Mouse (Mus musculus) intestine, embryonic 15.5 days (tissue): Measurements from ENCODE around the gene Gbe1. TPM values are rescaled to one million over a fixed set of nuclear protein-coding genes. Genes with fewer than 3 reads are reported as not detected.

Experiments
- ATAC-seq: fragments of 200-750 bp; cut with Nextera tagmentation; 2 replicates; pipeline ENCODE4 v1.8.0; 2017; ENCODE audit warnings: moderate TSS enrichment, moderate library complexity
- H3K27ac ChIP-seq: fragments of 300-500 bp; sonication (generic); 2 replicates; pipeline ENCODE4 v1.5.1; 2015; ENCODE audit warnings: mild to moderate bottlenecking, inconsistent platforms
- H3K27me3 ChIP-seq: fragments of 300-500 bp; sonication (generic); replicated peaks from 2 replicates; pipeline ENCODE4 v1.6.1; 2015; ENCODE audit warnings: inconsistent platforms
- H3K36me3 ChIP-seq: fragments of 300-500 bp; sonication (generic); 2 replicates; pipeline ENCODE4 v1.6.1; 2015; ENCODE audit warnings: inconsistent platforms
- H3K4me1 ChIP-seq: fragments of 300-500 bp; sonication (generic); replicated peaks from 2 replicates; pipeline ENCODE4 v1.6.1; 2015; ENCODE audit warnings: inconsistent platforms
- H3K4me2 ChIP-seq: fragments of 300-500 bp; sonication (generic); replicated peaks from 2 replicates; pipeline ENCODE4 v1.6.1; 2015; ENCODE audit warnings: mild to moderate bottlenecking, inconsistent platforms
- H3K4me3 ChIP-seq: fragments of 300-500 bp; sonication (generic); replicated peaks from 2 replicates; pipeline ENCODE4 v1.5.1; 2015; ENCODE audit warnings: inconsistent platforms
- H3K9ac ChIP-seq: fragments of 300-500 bp; sonication (generic); 2 replicates; pipeline ENCODE4 v1.6.1; 2015; ENCODE audit warnings: inconsistent platforms
- H3K9me3 ChIP-seq: fragments of 300-500 bp; sonication (generic); 2 replicates; pipeline ENCODE4 v1.6.1; 2016; ENCODE audit warnings: inconsistent platforms
- WGBS: fragments of 180-500 bp; shearing (Covaris S2); methylation state at CpG from one replicate; pipeline ENCODE4 v1.1.7; 2015; 5-methylcytosine and 5-hydroxymethylcytosine counted together
- polyA plus RNA-seq: library from polyadenylated mRNA; unstranded; fragments of >200 nt; fragmentation: Nextera tagmentation; extraction: Ambion mirVana; gene quantifications from 2 replicates; pipeline ENCODE4 v1.2.1, GENCODE M21; 2015

Gene Gbe1
- polyA plus RNA-seq, 1 experiment from 2014 or later = 23.3 TPM

DNA sequence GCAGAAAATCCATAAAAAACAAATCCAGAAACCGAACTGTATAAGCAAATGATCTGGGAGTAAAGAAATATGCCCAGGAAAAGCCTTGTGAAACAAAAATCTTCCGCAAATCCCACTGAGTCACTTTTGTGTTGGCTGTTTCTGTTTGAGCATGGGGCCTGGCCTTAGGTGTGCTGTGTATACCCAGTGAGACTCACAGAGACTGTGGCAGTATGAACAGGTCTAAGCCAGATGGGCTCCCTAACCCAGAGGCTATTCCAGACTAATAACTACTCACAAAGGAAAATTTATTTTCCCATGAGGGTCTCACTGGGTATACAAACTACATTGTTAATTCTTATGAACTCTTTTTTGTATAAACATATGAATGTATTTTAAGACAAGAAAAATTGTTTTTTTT is 67.3 kb downstream of the Gbe1 start:
- Histone ChIP-seq H3K4me3 (no peak overlapping the region), H3K27me3 (no peaks in the 10 kb centered on the region), H3K4me2 (no peak overlapping the region), H3K9me3 (no peaks in the 10 kb centered on the region), H3K4me1 (no peaks in the 10 kb centered on the region), H3K27ac (no peak overlapping the region), H3K36me3 (no peaks in the 10 kb centered on the region), H3K9ac (no peak overlapping the region)
- no peak for ATAC-seq
- 96% methylated on average over 2 of the region's 2 CpGs for WGBS

GRCm38 (mm10) chr16:70385494-70385893 is 71.7 kb downstream of the Gbe1 start:
- no peaks in the 10 kb centered on the region for H3K4me1 ChIP-seq
- no peak overlapping the region for H3K4me3 ChIP-seq
- WGBS = 87% methylated on average over 1 of the region's 1 CpGs
- H3K9ac ChIP-seq = no peak overlapping the region
- H3K4me2 ChIP-seq = no peak overlapping the region
- H3K9me3 ChIP-seq = no peaks in the 10 kb centered on the region
- H3K36me3 ChIP-seq = no peaks in the 10 kb centered on the region
- H3K27me3 ChIP-seq = no peaks in the 10 kb centered on the region
- ATAC-seq = no peak
- H3K27ac ChIP-seq = no peak overlapping the region

DNA sequence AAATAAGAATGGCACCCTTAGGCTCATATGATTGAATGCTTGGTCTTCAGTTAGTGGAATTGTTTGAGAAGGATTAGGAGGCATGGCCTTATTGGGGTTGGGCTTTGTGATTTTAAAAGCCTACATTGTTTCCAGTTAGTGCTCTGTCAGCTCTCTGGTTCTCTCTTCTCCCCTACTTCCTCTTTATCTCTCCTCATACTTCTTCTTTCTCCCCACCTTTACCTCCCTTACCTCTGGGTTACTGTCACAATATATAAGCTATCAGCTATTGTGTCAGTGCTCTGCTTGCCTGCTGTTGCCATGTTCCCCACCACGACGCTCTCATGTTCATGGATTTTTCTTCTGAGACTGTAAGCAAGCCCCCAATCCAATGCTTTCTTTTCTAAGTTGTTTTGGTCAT is 73.6 kb downstream of the Gbe1 start:
- no peak for ATAC-seq
- H3K36me3 ChIP-seq = no peaks in the 10 kb centered on the region
- WGBS = 94% methylated on average over 2 of the region's 2 CpGs

GRCm38 (mm10) chr16:70395276-70395675 is 81.5 kb downstream of the Gbe1 start:
- Histone ChIP-seq H3K4me1 (no peaks in the 10 kb centered on the region), H3K4me3 (no peak overlapping the region), H3K27ac (no peak overlapping the region), H3K9ac (no peak overlapping the region), H3K36me3 (no peaks in the 10 kb centered on the region), H3K9me3 (no peaks in the 10 kb centered on the region), H3K4me2 (no peak overlapping the region), H3K27me3 (no peaks in the 10 kb centered on the region)
- ATAC-seq = no peak
- 85% methylated on average over 3 of the region's 3 CpGs for WGBS

More for the DNA sequence above, 73.6 kb downstream of the Gbe1 start:
- Histone ChIP-seq H3K4me3 (no peak overlapping the region), H3K4me1 (no peaks in the 10 kb centered on the region), H3K4me2 (no peak overlapping the region), H3K27ac (no peak overlapping the region), H3K9me3 (no peaks in the 10 kb centered on the region), H3K9ac (no peak overlapping the region), H3K27me3 (no peaks in the 10 kb centered on the region)

- H3K36me3 ChIP-seq = no peaks in the 10 kb centered on the region
- no peak overlapping the region for H3K27ac ChIP-seq
- no peak overlapping the region for H3K9ac ChIP-seq
- WGBS = 87% methylated on average over 2 of the region's 2 CpGs
- H3K27me3 ChIP-seq = no peaks in the 10 kb centered on the region
- ATAC-seq = no peak
- no peaks in the 10 kb centered on the region for H3K4me1 ChIP-seq
- no peak overlapping the region for H3K4me3 ChIP-seq
- H3K4me2 ChIP-seq = no peak overlapping the region
- no peaks in the 10 kb centered on the region for H3K9me3 ChIP-seq
Observed at GRCm38 (mm10) chr16:70407780-70408179, 94.0 kb downstream of the Gbe1 start.

GRCm38 (mm10) chr16:70421077-70421476 is 107.3 kb downstream of the Gbe1 start:
- H3K4me1 ChIP-seq = no peaks in the 10 kb centered on the region
- no peaks in the 10 kb centered on the region for H3K27me3 ChIP-seq
- H3K9me3 ChIP-seq = no peaks in the 10 kb centered on the region
- ATAC-seq = no peak
- no peak overlapping the region for H3K4me2 ChIP-seq
- H3K27ac ChIP-seq = no peak overlapping the region
- no peak overlapping the region for H3K9ac ChIP-seq
- 76% methylated on average over 3 of the region's 3 CpGs for WGBS
- no peak overlapping the region for H3K4me3 ChIP-seq
- H3K36me3 ChIP-seq = no peaks in the 10 kb centered on the region

DNA sequence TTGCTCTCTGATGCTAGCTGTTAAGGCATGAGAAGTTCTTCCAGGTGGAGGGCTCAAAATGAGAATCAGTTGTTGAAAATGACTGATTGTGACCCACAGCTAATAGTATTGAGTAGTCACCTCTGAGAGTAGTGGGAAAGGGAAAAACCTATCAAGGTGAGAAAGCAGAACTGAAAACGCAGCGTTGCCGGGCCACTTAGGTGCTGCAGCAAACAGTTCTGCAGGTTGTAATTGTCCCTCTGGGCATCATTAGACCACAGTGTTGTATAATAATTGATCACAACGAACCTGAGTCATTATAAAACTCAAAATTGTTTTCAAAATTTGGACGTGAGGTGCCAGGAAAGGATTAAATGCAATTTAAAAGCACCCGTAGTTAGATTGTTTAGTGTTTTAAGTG is 135.8 kb downstream of the Gbe1 start:
- Histone ChIP-seq H3K4me1 (no peaks in the 10 kb centered on the region), H3K27ac (no peak overlapping the region), H3K9ac (no peak overlapping the region), H3K27me3 (no peaks in the 10 kb centered on the region), H3K4me3 (no peak overlapping the region), H3K36me3 (no peaks in the 10 kb centered on the region), H3K9me3 (no peaks in the 10 kb centered on the region), H3K4me2 (no peak overlapping the region)
- ATAC-seq = no peak
- WGBS = 83% methylated on average over 6 of the region's 6 CpGs

GRCm38 (mm10) chr16:70475583-70475982 is 161.8 kb downstream of the Gbe1 start:
- 29% methylated on average over 1 of the region's 3 CpGs for WGBS
- H3K4me2 ChIP-seq = no peak overlapping the region
- H3K4me3 ChIP-seq = no peak overlapping the region
- H3K27ac ChIP-seq = no peak overlapping the region
- H3K9me3 ChIP-seq = no peaks in the 10 kb centered on the region
- H3K9ac ChIP-seq = no peak overlapping the region
- ATAC-seq = no peak
- H3K27me3 ChIP-seq = no peaks in the 10 kb centered on the region
- no peaks in the 10 kb centered on the region for H3K4me1 ChIP-seq
- no peaks in the 10 kb centered on the region for H3K36me3 ChIP-seq

- Histone ChIP-seq H3K4me1 (no peaks in the 10 kb centered on the region), H3K4me2 (no peak overlapping the region), H3K9ac (no peak overlapping the region), H3K9me3 (no peaks in the 10 kb centered on the region), H3K27ac (no peak overlapping the region), H3K36me3 (no peaks in the 10 kb centered on the region), H3K27me3 (no peaks in the 10 kb centered on the region), H3K4me3 (no peak overlapping the region)
- 74% methylated on average over 4 of the region's 4 CpGs for WGBS
- ATAC-seq = no peak
Observed at GRCm38 (mm10) chr16:70476161-70476560, 162.4 kb downstream of the Gbe1 start.

GRCm38 (mm10) chr16:70480494-70480893 is 166.7 kb downstream of the Gbe1 start:
- Histone ChIP-seq H3K9ac (no peak overlapping the region), H3K9me3 (no peaks in the 10 kb centered on the region), H3K4me3 (no peak overlapping the region), H3K27me3 (no peaks in the 10 kb centered on the region), H3K4me1 (no peaks in the 10 kb centered on the region), H3K36me3 (no peaks in the 10 kb centered on the region), H3K27ac (no peak overlapping the region), H3K4me2 (no peak overlapping the region)
- 71% methylated on average over 3 of the region's 3 CpGs for WGBS
- no peak for ATAC-seq

- H3K9me3 ChIP-seq = no peaks in the 10 kb centered on the region
- no peaks in the 10 kb centered on the region for H3K36me3 ChIP-seq
- no peak for ATAC-seq
- H3K27me3 ChIP-seq = no peaks in the 10 kb centered on the region
- no peak overlapping the region for H3K9ac ChIP-seq
- no peaks in the 10 kb centered on the region for H3K4me1 ChIP-seq
- H3K4me2 ChIP-seq = no peak overlapping the region
- no peak overlapping the region for H3K4me3 ChIP-seq
- no peak overlapping the region for H3K27ac ChIP-seq
- 65% methylated on average over 1 of the region's 1 CpGs for WGBS
Observed at GRCm38 (mm10) chr16:70506457-70506856, 192.7 kb downstream of the Gbe1 start.

DNA sequence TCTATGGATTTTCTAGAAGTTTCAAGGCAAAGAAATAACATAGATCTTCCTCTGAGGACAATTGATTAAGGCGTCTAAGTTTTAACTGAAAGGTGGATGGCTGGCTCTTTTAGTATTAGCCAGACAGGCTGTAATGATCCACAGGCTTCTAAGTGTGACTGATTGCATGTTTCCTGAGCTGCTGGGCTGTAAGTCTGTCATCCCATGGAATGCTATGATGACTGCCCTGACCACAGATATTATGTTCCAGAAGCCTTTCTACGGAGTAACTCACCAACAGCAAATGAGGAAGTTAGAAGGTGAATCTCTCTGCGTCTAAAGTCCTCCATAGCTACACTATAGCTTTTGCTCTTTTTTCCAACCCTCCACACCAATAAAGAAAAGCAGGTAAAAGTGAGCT is 197.2 kb downstream of the Gbe1 start:
- no peaks in the 10 kb centered on the region for H3K9me3 ChIP-seq
- H3K4me2 ChIP-seq = no peak overlapping the region
- no peak overlapping the region for H3K27ac ChIP-seq
- H3K4me3 ChIP-seq = no peak overlapping the region
- no peak overlapping the region for H3K9ac ChIP-seq
- 82% methylated on average over 3 of the region's 3 CpGs for WGBS
- no peaks in the 10 kb centered on the region for H3K27me3 ChIP-seq
- H3K4me1 ChIP-seq = no peaks in the 10 kb centered on the region
- no peaks in the 10 kb centered on the region for H3K36me3 ChIP-seq
- ATAC-seq = no peak

GRCm38 (mm10) chr16:70522861-70523260 is 209.1 kb downstream of the Gbe1 start:
- no peaks in the 10 kb centered on the region for H3K9me3 ChIP-seq
- H3K4me1 ChIP-seq = no peaks in the 10 kb centered on the region
- no peaks in the 10 kb centered on the region for H3K36me3 ChIP-seq
- ATAC-seq = no peak
- no peak overlapping the region for H3K27ac ChIP-seq
- H3K9ac ChIP-seq = no peak overlapping the region
- H3K27me3 ChIP-seq = no peaks in the 10 kb centered on the region
- no peak overlapping the region for H3K4me3 ChIP-seq
- 83% methylated on average over 2 of the region's 2 CpGs for WGBS
- no peak overlapping the region for H3K4me2 ChIP-seq

DNA sequence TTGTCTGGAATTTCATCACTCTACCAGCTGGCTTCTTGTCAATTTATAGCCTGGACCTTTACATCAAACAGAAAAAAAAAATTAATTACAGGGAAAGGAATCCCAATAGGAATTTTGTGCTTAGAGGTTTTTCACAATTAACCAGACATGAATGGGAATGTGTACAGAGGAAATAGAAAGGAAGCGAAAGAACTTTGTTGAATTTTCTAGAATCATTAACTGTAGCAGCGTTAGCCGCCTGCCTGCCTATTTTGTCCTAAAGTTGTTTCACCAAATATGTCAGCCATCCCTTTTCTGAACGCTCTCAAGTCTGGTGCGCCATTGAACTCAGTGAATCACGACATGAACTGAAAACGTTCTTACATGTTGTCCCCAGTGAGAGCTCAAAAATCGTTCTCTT is 209.8 kb downstream of the Gbe1 start:
- WGBS = 88% methylated on average over 8 of the region's 8 CpGs
- Histone ChIP-seq H3K4me2 (no peak overlapping the region), H3K27ac (no peak overlapping the region), H3K4me1 (no peaks in the 10 kb centered on the region), H3K9ac (no peak overlapping the region), H3K4me3 (no peak overlapping the region), H3K9me3 (no peaks in the 10 kb centered on the region), H3K36me3 (no peaks in the 10 kb centered on the region), H3K27me3 (no peaks in the 10 kb centered on the region)
- no peak for ATAC-seq
